Mouse (Mus musculus) forebrain, embryonic 12.5 days (tissue): ENCODE results near the gene Gm28374. TPM values are rescaled to one million over a fixed set of nuclear protein-coding genes. Genes with fewer than 3 reads are reported as not detected.

ENCODE experiments used
- microRNA-seq: library from miRNA; unstranded; fragments of <30 nt; microRNA quantifications from one replicate; pipeline ENCODE4, GENCODE M21; 2017
- polyA plus RNA-seq: library from polyadenylated mRNA; unstranded; fragments of >200 nt; fragmentation: Nextera tagmentation; extraction: Ambion mirVana; gene quantifications from 2 replicates; pipeline ENCODE4 v1.2.1, GENCODE M21; 2016

Gene Gm28374
- polyA plus RNA-seq, 1 experiment from 2014 or later = 2.0 TPM

Small RNAs within 50 kb of the gene (microRNA-seq; reads per million reads assigned to microRNA genes)
- gene Mir6988 = 2.4 reads per million, percentile 3 among the genes with 10 or more reads in this experiment

Other genes starting within 250 kb of the Gm28374 start
- gene Frmd8, start 207.0 kb downstream of the Gm28374 start, polyA plus RNA-seq = 25.6 and 25.9 TPM in 2 replicates
- gene Slc25a45, start 204.4 kb downstream of the Gm28374 start, polyA plus RNA-seq = 1.3 and 1.8 TPM in 2 replicates
- gene Tigd3, start 188.1 kb downstream of the Gm28374 start, polyA plus RNA-seq = 11.1 and 12.8 TPM in 2 replicates
- 184 and 203 TPM in 2 replicates for gene Dpf2, start 169.2 kb downstream of the Gm28374 start, polyA plus RNA-seq
- gene Cdc42ep2, start 157.4 kb downstream of the Gm28374 start, polyA plus RNA-seq = 2.2 TPM in 2 replicates
- gene Pola2, start 118.1 kb downstream of the Gm28374 start, polyA plus RNA-seq = 76.8 and 80.4 TPM in 2 replicates
- gene Slc22a20, start 96.1 kb downstream of the Gm28374 start, polyA plus RNA-seq = not detected in 2 replicates
- gene Capn1, start 66.4 kb downstream of the Gm28374 start, polyA plus RNA-seq = 2.0 and 3.2 TPM in 2 replicates
- gene Syvn1, start 35.7 kb downstream of the Gm28374 start, polyA plus RNA-seq = 26.4 and 31.3 TPM in 2 replicates
- 74.7 and 76.7 TPM in 2 replicates for gene Mrpl49, start 24.5 kb downstream of the Gm28374 start, polyA plus RNA-seq
- gene Fau, start 24.4 kb downstream of the Gm28374 start, polyA plus RNA-seq = 652 and 668 TPM in 2 replicates
- 30.8 and 35.4 TPM in 2 replicates for gene Znhit2, start 21.1 kb downstream of the Gm28374 start, polyA plus RNA-seq
- gene Tm7sf2, start 13.9 kb downstream of the Gm28374 start, polyA plus RNA-seq = 31.7 and 32.8 TPM in 2 replicates
- gene Vps51, start 5.0 kb downstream of the Gm28374 start, polyA plus RNA-seq = 66.0 and 70.8 TPM in 2 replicates
- not detected in 2 replicates for gene Tmem262, start 2.2 kb downstream of the Gm28374 start, polyA plus RNA-seq
- 66.1 and 74.9 TPM in 2 replicates for gene Zfpl1, start 2.7 kb upstream of the Gm28374 start, polyA plus RNA-seq
- gene Cdca5, start 2.7 kb upstream of the Gm28374 start, polyA plus RNA-seq = 54.5 and 57.4 TPM in 2 replicates
- 0.42 and 0.62 TPM in 2 replicates for gene AC131692.1, start 12.2 kb upstream of the Gm28374 start, polyA plus RNA-seq
- 0.81 and 1.2 TPM in 2 replicates for gene Naaladl1, start 23.5 kb upstream of the Gm28374 start, polyA plus RNA-seq
- gene Sac3d1, start 36.4 kb upstream of the Gm28374 start, polyA plus RNA-seq = 55.2 and 56.6 TPM in 2 replicates
- 24.6 and 26.0 TPM in 2 replicates for gene Snx15, start 46.0 kb upstream of the Gm28374 start, polyA plus RNA-seq
- not detected in 2 replicates for gene Batf2, start 58.7 kb upstream of the Gm28374 start, polyA plus RNA-seq
- gene Arl2, start 59.3 kb upstream of the Gm28374 start, polyA plus RNA-seq = 77.4 and 80.5 TPM in 2 replicates
- gene Majin, start 102.1 kb upstream of the Gm28374 start, polyA plus RNA-seq = not detected in 2 replicates
- gene Gpha2, start 144.1 kb upstream of the Gm28374 start, polyA plus RNA-seq = 0.70 and 0.91 TPM in 2 replicates
- gene Ppp2r5b, start 153.6 kb upstream of the Gm28374 start, polyA plus RNA-seq = 51.8 and 52.4 TPM in 2 replicates
- gene Atg2a, start 159.4 kb upstream of the Gm28374 start, polyA plus RNA-seq = 12.0 and 14.2 TPM in 2 replicates
- 86.6 and 89.0 TPM in 2 replicates for gene Ehd1, start 194.5 kb upstream of the Gm28374 start, polyA plus RNA-seq
- gene Cdc42bpg, start 224.2 kb upstream of the Gm28374 start, polyA plus RNA-seq = 0.36 and 0.38 TPM in 2 replicates